Mouse (Mus musculus) ES-Bruce4 (cell line): ENCODE results near the gene Sgk1.

Source experiments
- CTCF ChIP-seq: IDR thresholded peaks from one replicate; pipeline ENCODE4 v1.8.1; 2011; ENCODE audit warnings: low read depth, low read length
- EP300 ChIP-seq: IDR thresholded peaks from 2 replicates; pipeline ENCODE4 v1.6.1; 2011; ENCODE audit warnings: low read depth, low read length; ENCODE audit not compliant: insufficient read depth
- POLR2A ChIP-seq: IDR thresholded peaks from one replicate; pipeline ENCODE4 v1.8.1; 2011; ENCODE audit warnings: low read length; ENCODE audit not compliant: insufficient read depth

- TF ChIP-seq CTCF: no peak
- TF ChIP-seq EP300: no peak
- TF ChIP-seq POLR2A: no peak
These were observed 13.8 kb upstream of the Sgk1 start for GRCm38 (mm10) chr10:21868221-21868620.
